Mouse (Mus musculus) stomach, postnatal 0 days (tissue): Measurements from ENCODE around the gene Olfr710. TPM values are rescaled to one million over a fixed set of nuclear protein-coding genes. Genes with fewer than 3 reads are reported as not detected.
"Not testable (repeated sequence)": the region's sequence is repeated elsewhere in the genome, so short reads cannot be mapped to it uniquely, and the experiment has no call there.

Experiments
- ATAC-seq: fragments of 200-750 bp; cut with Nextera tagmentation; 2 replicates; pipeline ENCODE4 v1.8.0; 2017; ENCODE audit not compliant: low FRiP score, low TSS enrichment
- DNase-seq: peaks from one replicate; pipeline ENCODE4 v3.0.0-alpha.2; 2016; ENCODE audit warnings: low spot score
- H3K27ac ChIP-seq: fragments of 300-500 bp; sonication (generic); replicated peaks from 2 replicates; pipeline ENCODE4 v1.5.1; 2014; ENCODE audit warnings: mild to moderate bottlenecking, control low read depth
- H3K27me3 ChIP-seq: fragments of 300-500 bp; sonication (generic); 2 replicates; pipeline ENCODE4 v1.6.1; 2014; ENCODE audit warnings: low read length; ENCODE audit not compliant: control insufficient read depth, insufficient read depth
- H3K36me3 ChIP-seq: fragments of 300-500 bp; sonication (generic); 2 replicates; pipeline ENCODE4 v1.6.1; 2014; ENCODE audit warnings: low read length, mixed read lengths; ENCODE audit not compliant: control insufficient read depth, insufficient read depth
- H3K4me1 ChIP-seq: fragments of 300-500 bp; sonication (generic); replicated peaks from 2 replicates; pipeline ENCODE4 v1.6.1; 2014; ENCODE audit warnings: antibody characterized with exemption; ENCODE audit not compliant: control insufficient read depth, insufficient read depth
- H3K4me2 ChIP-seq: fragments of 300-500 bp; sonication (generic); replicated peaks from 2 replicates; pipeline ENCODE4 v1.6.1; 2014; ENCODE audit warnings: low read depth, mild to moderate bottlenecking, control low read depth, moderate library complexity
- H3K4me3 ChIP-seq: fragments of 300-500 bp; sonication (generic); 2 replicates; pipeline ENCODE4 v1.5.1; 2014; ENCODE audit warnings: low read depth, low read length, control low read depth
- H3K9ac ChIP-seq: fragments of 300-500 bp; sonication (generic); 2 replicates; pipeline ENCODE4 v1.6.1; 2014; ENCODE audit warnings: mild to moderate bottlenecking, low read length, control low read depth, mixed read lengths
- H3K9me3 ChIP-seq: fragments of 300-500 bp; sonication (generic); 2 replicates; pipeline ENCODE4 v1.6.1; 2016; ENCODE audit warnings: low read length; ENCODE audit not compliant: control insufficient read depth
- CTCF ChIP-seq: IDR thresholded peaks from 2 replicates; pipeline ENCODE4 v1.5.1; 2016; ENCODE audit warnings: antibody characterized with exemption, low read depth, mild to moderate bottlenecking, moderate library complexity
- EP300 ChIP-seq: optimal IDR thresholded peaks from 2 replicates; pipeline ENCODE3; 2016; ENCODE audit warnings: antibody characterized with exemption
- WGBS: fragments of 180-500 bp; shearing (Covaris S2); extraction: QIAGEN DNeasy Blood & Tissue Kit; methylation state at CpG from one replicate; pipeline ENCODE4 v1.1.7; 2014; 5-methylcytosine and 5-hydroxymethylcytosine counted together
- polyA plus RNA-seq: library from polyadenylated mRNA; unstranded; fragments of >200 nt; fragmentation: Nextera tagmentation; extraction: Ambion mirVana; gene quantifications from 2 replicates; pipeline ENCODE4 v1.2.1, GENCODE M21; 2015

Olfr710 gene
- polyA plus RNA-seq = 0.07 TPM in 1 of 2 replicates, not detected in the other

- no peak for ATAC-seq
- Histone ChIP-seq H3K27me3 (no peaks in the 10 kb centered on the region), H3K9me3 (no peaks in the 10 kb centered on the region), H3K36me3 (no peaks in the 10 kb centered on the region), H3K4me3 (no peak within 1 kb of the TSS), H3K4me1 (no peaks in the 10 kb centered on the region), H3K4me2 (no peak within 1 kb of the TSS), H3K27ac (no peak within 1 kb of the TSS), H3K9ac (no peak within 1 kb of the TSS)
- WGBS = 65% methylated on average over 3 of the region's 3 CpGs
- DNase-seq = no peak
- TF ChIP-seq CTCF (no peak), EP300 (no peak)
Observed at GRCm38 (mm10) chr7:106948212-106948611, at the start of gene Olfr710. TSS of gene Olfr710 (minus strand) at chr7:106948312.

- Histone ChIP-seq H3K27me3 (no peaks in the 10 kb centered on the region), H3K4me1 (no peaks in the 10 kb centered on the region), H3K4me2 (no peak overlapping the region), H3K4me3 (no peak overlapping the region), H3K9me3 (no peaks in the 10 kb centered on the region), H3K27ac (no peak overlapping the region), H3K9ac (no peak overlapping the region), H3K36me3 (no peaks in the 10 kb centered on the region)
- 86% methylated on average over 3 of the region's 3 CpGs for WGBS
- no peak for TF ChIP-seq CTCF
- no peak for TF ChIP-seq EP300
- ATAC-seq = no peak
- DNase-seq = no peak
Observed at GRCm38 (mm10) chr7:106985236-106985635, 37.1 kb upstream of the Olfr710 start.

- Histone ChIP-seq H3K27ac (no peak within 1 kb of the TSS), H3K27me3 (no peaks in the 10 kb centered on the region), H3K4me1 (no peaks in the 10 kb centered on the region), H3K9me3 (no peaks in the 10 kb centered on the region), H3K36me3 (no peaks in the 10 kb centered on the region), H3K4me3 (no peak within 1 kb of the TSS), H3K9ac (no peak within 1 kb of the TSS), H3K4me2 (no peak within 1 kb of the TSS)
- no peak for ATAC-seq
- no peak for TF ChIP-seq CTCF
- TF ChIP-seq EP300 = no peak
- DNase-seq = no peak
- WGBS = 37% methylated on average over 1 of the region's 1 CpGs
Observed at GRCm38 (mm10) chr7:106975353-106975752, 27.2 kb upstream of the Olfr710 start, which contains the start of gene Olfr711. TSS of gene Olfr711 (minus strand) at chr7:106975453.

GRCm38 (mm10) chr7:106967503-106967902 is 19.4 kb upstream of the Olfr710 start:
- H3K4me2 ChIP-seq, DNase-seq, H3K27me3 ChIP-seq, H3K4me3 ChIP-seq, ATAC-seq, H3K27ac ChIP-seq, H3K9me3 ChIP-seq, H3K4me1 ChIP-seq, H3K36me3 ChIP-seq, H3K9ac ChIP-seq: not testable (repeated sequence)
- TF ChIP-seq CTCF = peak; percentile 41; the same call in 1 of the 2 replicates

- H3K4me3 ChIP-seq = no peak within 1 kb of the TSS
- WGBS = 83% methylated on average over 1 of the region's 1 CpGs
- ATAC-seq = no peak
- H3K4me2 ChIP-seq = no peak within 1 kb of the TSS
- no peaks in the 10 kb centered on the region for H3K9me3 ChIP-seq
- no peaks in the 10 kb centered on the region for H3K4me1 ChIP-seq
- no peaks in the 10 kb centered on the region for H3K27me3 ChIP-seq
- no peaks in the 10 kb centered on the region for H3K36me3 ChIP-seq
- H3K27ac ChIP-seq = no peak within 1 kb of the TSS
- DNase-seq = no peak
- TF ChIP-seq CTCF (no peak), EP300 (no peak)
- no peak within 1 kb of the TSS for H3K9ac ChIP-seq
Observed at GRCm38 (mm10) chr7:106963837-106964236, 15.7 kb upstream of the Olfr710 start, which contains the start of gene Olfr6. TSS of gene Olfr6 (minus strand) at chr7:106963937.

- Histone ChIP-seq H3K27me3 (no peaks in the 10 kb centered on the region), H3K4me3 (no peak within 1 kb of the TSS), H3K9me3 (no peaks in the 10 kb centered on the region), H3K4me1 (no peaks in the 10 kb centered on the region), H3K36me3 (no peaks in the 10 kb centered on the region), H3K9ac (no peak within 1 kb of the TSS), H3K27ac (no peak within 1 kb of the TSS), H3K4me2 (no peak within 1 kb of the TSS)
- ATAC-seq (no peak), DNase-seq (no peak)
- TF ChIP-seq EP300 = no peak
- no peak for TF ChIP-seq CTCF
Observed at GRCm38 (mm10) chr7:106932119-106932518, 16.0 kb downstream of the Olfr710 start, which contains the start of gene Olfr709-ps1. TSS of gene Olfr709-ps1 (minus strand) at chr7:106932219.

- not testable (repeated sequence) for H3K4me3 ChIP-seq, ATAC-seq, H3K27ac ChIP-seq, H3K9me3 ChIP-seq, DNase-seq, H3K27me3 ChIP-seq, H3K36me3 ChIP-seq, H3K4me1 ChIP-seq, H3K9ac ChIP-seq, H3K4me2 ChIP-seq
- WGBS = 86% methylated on average over 6 of the region's 7 CpGs
Observed at GRCm38 (mm10) chr7:106920961-106921360, 27.2 kb downstream of the Olfr710 start.
